Mouse (Mus musculus) cerebellum, adult 2 months (tissue): ENCODE results near the gene Ganab.

Source experiments
- CTCF ChIP-seq: fragments of 200-500 bp; IDR thresholded peaks from 2 replicates; pipeline ENCODE4 v1.5.1; 2011; ENCODE audit warnings: low read depth, mild to moderate bottlenecking, control low read depth, low read length, moderate library complexity, borderline replicate concordance; ENCODE audit not compliant: insufficient read depth
- POLR2A ChIP-seq: fragments of 200-500 bp; IDR thresholded peaks from 2 replicates; pipeline ENCODE4 v1.6.1; 2011; ENCODE audit warnings: low read length, control low read depth, borderline replicate concordance; ENCODE audit not compliant: insufficient read depth

GRCm38 (mm10) chr19:8875031-8875430, 22.8 kb upstream of the Ganab start:
- no peak for TF ChIP-seq POLR2A
- TF ChIP-seq CTCF: no peak
